Mouse (Mus musculus): Measurements from ENCODE around the gene Crim1. TPM values are rescaled to one million over a fixed set of nuclear protein-coding genes. Genes with fewer than 3 reads are reported as not detected.

The Crim1 gene
- polyA plus RNA-seq (2012; rRNA removed) = 22.9 and 29.9 TPM in 2 replicates
- 10.5 and 13.9 TPM in 2 replicates for polyA plus RNA-seq (2014; fragmentation: Nextera tagmentation; extraction: Ambion mirVana)

DNA sequence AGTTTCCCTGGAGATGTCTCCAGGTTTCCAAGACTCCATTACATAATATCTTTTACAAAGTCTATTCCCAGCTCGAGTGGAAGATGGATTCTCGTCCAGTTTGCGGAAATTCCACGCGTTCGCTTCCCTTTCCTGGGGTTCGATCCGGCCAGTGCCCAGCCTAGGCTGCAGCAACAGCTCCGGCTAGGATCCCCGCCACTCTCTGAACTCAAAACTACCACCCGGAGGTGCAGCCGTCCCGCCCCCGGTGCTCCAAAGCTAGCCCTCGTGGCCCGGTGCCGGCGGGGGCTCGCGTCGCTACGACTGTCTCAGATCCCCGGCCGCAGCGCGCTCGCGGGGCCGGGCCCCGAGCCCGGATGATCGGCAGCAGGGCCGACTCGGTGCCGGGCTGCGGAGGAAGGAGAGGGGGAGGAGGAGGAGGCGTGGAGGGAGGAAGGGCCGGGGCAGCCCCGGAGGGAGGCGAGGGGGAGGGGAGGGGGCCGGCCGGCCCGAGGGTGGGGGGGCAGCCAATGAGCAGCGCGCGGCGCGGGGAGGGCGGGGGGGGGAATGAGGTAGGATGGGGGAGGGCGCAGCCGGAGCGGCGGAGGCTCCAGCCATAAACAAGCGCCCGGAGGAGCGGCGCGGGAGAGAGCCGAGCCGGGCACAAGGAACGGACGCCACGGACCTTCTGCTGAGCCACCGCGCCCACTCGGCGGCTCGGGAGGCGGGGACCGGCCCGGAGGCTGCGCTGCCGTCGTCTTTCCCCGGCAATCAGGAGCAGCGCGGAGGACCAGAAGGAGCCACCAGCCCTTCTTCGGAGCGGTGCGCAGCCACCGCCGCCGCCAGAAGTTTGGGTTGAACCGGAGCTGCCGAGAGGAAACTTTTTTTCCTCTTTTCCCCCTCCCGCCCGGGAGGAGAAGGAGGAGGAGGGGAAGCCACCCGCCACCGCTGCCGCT lies at the start of gene Crim1:
Gene Crim1 (plus strand): TSS at position 623 of the 935 bp plus-strand sequence.
- ATAC-seq (ENCODE audit: low FRiP score, low read depth) (peak; percentile 79), DNase-seq (ENCODE audit: low spot score) (peak; percentile 77)
- TF ChIP-seq POLR2A (IDR thresholded peaks at IDR 0.05; ENCODE audit: borderline replicate concordance, extremely low read depth, insufficient read depth, insufficient read length) = peak; percentile 60; the same call in 1 of the 2 replicates
- Histone ChIP-seq H3K9ac (ENCODE audit: low read depth, low read length, severe bottlenecking) (peak within 1 kb of the TSS; percentile 84), H3K4me1 (ENCODE audit: control insufficient read depth, insufficient read depth, low read length) (peaks cover 18% of the 10 kb centered on the region), H3K9me3 (ENCODE audit: control insufficient read depth, low read length) (no peaks in the 10 kb centered on the region), H3K4me2 (replicated peaks; ENCODE audit: low read depth, low read length, severe bottlenecking) (peak within 1 kb of the TSS; percentile 96), H3K27me3 (ENCODE audit: control insufficient read depth, insufficient read depth, low read length) (no peaks in the 10 kb centered on the region), H3K36me3 (ENCODE audit: control insufficient read depth, insufficient read depth, low read length) (0 out of 2 replicates have a peak, but pooled peaks cover 3% of the 10 kb centered on the region), H3K27ac (replicated peaks; ENCODE audit: low read depth, low read length) (peak within 1 kb of the TSS; percentile 97), H3K4me3 (replicated peaks; ENCODE audit: low read length) (peak within 1 kb of the TSS; percentile 81)
- WGBS = 3% methylated on average over 52 of the region's 90 CpGs

DNA sequence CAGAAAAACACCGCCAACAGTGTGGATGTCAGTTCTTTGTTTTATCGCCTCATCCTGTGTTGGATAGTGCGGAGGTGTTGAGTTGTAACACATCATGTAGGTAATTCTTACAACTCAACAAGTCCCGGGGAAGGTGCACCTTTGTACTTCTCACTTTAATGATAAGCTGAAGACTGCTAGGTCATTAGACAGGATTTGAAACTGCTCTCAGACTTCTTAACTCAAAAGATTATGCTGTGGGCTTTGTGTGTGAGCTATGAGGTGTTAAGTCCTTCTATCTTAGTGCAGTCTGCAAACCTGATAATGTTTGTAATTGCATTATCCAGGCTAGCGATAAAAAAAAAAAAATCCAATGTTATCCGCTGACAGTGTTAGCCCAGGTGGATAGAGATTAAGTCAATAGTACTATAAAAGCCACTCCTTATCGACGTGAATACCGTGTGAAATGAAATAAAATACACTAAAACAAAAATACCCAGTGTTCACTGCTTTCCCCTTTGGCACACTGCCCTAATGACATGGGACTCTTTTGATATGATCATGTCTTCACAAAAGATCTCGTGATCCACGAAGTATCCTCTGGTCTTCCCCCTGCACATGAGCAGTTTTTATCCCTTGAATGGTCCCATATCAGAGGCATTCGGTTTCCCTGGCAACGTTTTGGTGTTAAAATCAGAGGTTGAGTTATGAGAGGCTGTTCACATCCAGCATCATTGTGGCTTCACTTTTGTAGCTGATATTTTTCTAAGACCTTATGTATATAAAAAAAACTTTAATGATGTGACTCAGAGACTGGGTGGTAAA lies 48.4 kb upstream of the Crim1 start:
- H3K27ac ChIP-seq (replicated peaks; ENCODE audit: low read depth, low read length) = no peak overlapping the region
- 87% methylated on average over 13 of the region's 13 CpGs for WGBS
- H3K4me3 ChIP-seq (replicated peaks; ENCODE audit: low read length) = no peak overlapping the region
- no peaks in the 10 kb centered on the region for H3K9me3 ChIP-seq (ENCODE audit: control insufficient read depth, low read length)
- no peaks in the 10 kb centered on the region for H3K36me3 ChIP-seq (ENCODE audit: control insufficient read depth, insufficient read depth, low read length)
- H3K4me1 ChIP-seq (ENCODE audit: control insufficient read depth, insufficient read depth, low read length) = 0 out of 2 replicates have a peak, but pooled peaks cover 3% of the 10 kb centered on the region
- ATAC-seq (ENCODE audit: low FRiP score, low read depth) (no peak), DNase-seq (ENCODE audit: low spot score) (no peak)
- no peak for TF ChIP-seq POLR2A (IDR thresholded peaks at IDR 0.05; ENCODE audit: borderline replicate concordance, extremely low read depth, insufficient read depth, insufficient read length)
- H3K27me3 ChIP-seq (ENCODE audit: control insufficient read depth, insufficient read depth, low read length) = no peaks in the 10 kb centered on the region
- no peak overlapping the region for H3K4me2 ChIP-seq (replicated peaks; ENCODE audit: low read depth, low read length, severe bottlenecking)
- H3K9ac ChIP-seq (ENCODE audit: low read depth, low read length, severe bottlenecking) = no peak overlapping the region

DNA sequence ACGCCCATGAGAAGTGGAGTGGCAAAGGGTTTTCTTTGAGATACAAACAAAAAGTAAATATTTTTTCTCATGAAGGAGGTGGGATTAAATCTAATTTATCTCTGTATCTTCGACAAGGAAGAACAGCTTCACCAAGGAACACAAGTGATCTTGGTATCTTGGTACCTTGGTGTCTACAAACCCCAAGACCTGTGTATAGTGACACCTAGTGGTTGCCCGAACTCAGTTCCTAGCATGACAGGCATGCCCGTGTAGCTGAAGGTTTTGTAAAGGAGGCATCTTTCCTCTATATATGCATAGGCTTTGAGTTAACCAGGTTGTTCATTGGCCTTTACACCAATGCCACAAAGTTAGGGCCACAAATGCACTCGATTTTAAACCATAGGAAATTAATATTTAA lies 36.8 kb upstream of the Crim1 start:
- WGBS = 30% methylated on average over 5 of the region's 5 CpGs
- Histone ChIP-seq H3K9me3 (ENCODE audit: control insufficient read depth, low read length) (no peaks in the 10 kb centered on the region), H3K4me3 (replicated peaks; ENCODE audit: low read length) (no peak overlapping the region), H3K27me3 (ENCODE audit: control insufficient read depth, insufficient read depth, low read length) (no peaks in the 10 kb centered on the region), H3K36me3 (ENCODE audit: control insufficient read depth, insufficient read depth, low read length) (no peaks in the 10 kb centered on the region), H3K4me1 (ENCODE audit: control insufficient read depth, insufficient read depth, low read length) (no peaks in the 10 kb centered on the region), H3K27ac (replicated peaks; ENCODE audit: low read depth, low read length) (no peak overlapping the region), H3K4me2 (replicated peaks; ENCODE audit: low read depth, low read length, severe bottlenecking) (no peak overlapping the region), H3K9ac (ENCODE audit: low read depth, low read length, severe bottlenecking) (no peak overlapping the region)
- no peak for ATAC-seq (ENCODE audit: low FRiP score, low read depth)
- TF ChIP-seq POLR2A (IDR thresholded peaks at IDR 0.05; ENCODE audit: borderline replicate concordance, extremely low read depth, insufficient read depth, insufficient read length) = no peak
- peak; percentile 67 for DNase-seq (ENCODE audit: low spot score)

DNA sequence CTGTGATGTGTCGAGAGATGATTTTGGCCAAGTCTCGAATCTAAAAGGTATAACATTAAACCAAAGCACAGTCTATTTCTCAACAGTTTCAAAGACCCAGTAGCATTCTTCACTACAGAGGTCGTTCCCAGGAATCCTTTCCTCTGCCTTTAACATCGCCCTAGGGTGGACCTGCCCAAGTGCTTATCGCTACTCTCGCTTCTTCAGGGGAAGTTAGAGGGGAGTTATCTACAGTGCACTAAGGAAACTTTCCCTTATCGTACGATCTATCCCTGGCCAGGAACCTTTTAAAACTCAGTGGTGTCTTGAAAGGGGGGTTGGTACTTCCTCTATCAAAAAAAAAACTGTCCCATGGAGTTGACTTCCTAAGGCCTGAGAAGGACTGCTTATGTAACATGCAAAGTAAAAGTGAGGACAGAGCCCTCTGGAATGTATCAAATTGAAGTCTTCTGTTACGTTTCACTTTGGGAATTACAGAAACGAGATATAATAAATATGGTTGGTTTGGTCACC lies 36.3 kb upstream of the Crim1 start:
- Histone ChIP-seq H3K4me1 (ENCODE audit: control insufficient read depth, insufficient read depth, low read length) (no peaks in the 10 kb centered on the region), H3K9me3 (ENCODE audit: control insufficient read depth, low read length) (no peaks in the 10 kb centered on the region), H3K9ac (ENCODE audit: low read depth, low read length, severe bottlenecking) (no peak overlapping the region), H3K27ac (replicated peaks; ENCODE audit: low read depth, low read length) (no peak overlapping the region), H3K36me3 (ENCODE audit: control insufficient read depth, insufficient read depth, low read length) (no peaks in the 10 kb centered on the region), H3K4me2 (replicated peaks; ENCODE audit: low read depth, low read length, severe bottlenecking) (no peak overlapping the region), H3K4me3 (replicated peaks; ENCODE audit: low read length) (no peak overlapping the region), H3K27me3 (ENCODE audit: control insufficient read depth, insufficient read depth, low read length) (no peaks in the 10 kb centered on the region)
- WGBS = 81% methylated on average over 10 of the region's 10 CpGs
- no peak for TF ChIP-seq POLR2A (IDR thresholded peaks at IDR 0.05; ENCODE audit: borderline replicate concordance, extremely low read depth, insufficient read depth, insufficient read length)
- no peak for DNase-seq (ENCODE audit: low spot score)
- ATAC-seq (ENCODE audit: low FRiP score, low read depth) = no peak

DNA sequence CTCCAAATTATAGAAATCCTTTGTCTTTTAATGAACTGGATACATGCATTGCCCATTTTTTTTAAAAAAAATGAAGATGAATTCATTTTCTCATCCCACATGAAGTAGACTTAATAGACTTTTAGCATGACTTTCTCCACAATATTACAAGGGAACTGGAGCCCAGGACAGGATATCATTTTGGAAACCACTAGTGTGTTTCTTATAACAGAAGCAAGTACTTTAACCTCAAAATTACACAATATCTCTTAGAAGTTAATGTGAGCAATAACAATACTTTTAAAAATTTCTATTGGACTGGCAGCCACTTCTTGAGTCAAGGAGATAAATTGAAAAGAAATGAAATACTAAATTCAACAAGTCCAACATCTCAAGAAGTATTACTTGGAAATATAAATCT lies 34.2 kb upstream of the Crim1 start:
- Histone ChIP-seq H3K9me3 (ENCODE audit: control insufficient read depth, low read length) (no peaks in the 10 kb centered on the region), H3K4me3 (replicated peaks; ENCODE audit: low read length) (no peak overlapping the region), H3K4me1 (ENCODE audit: control insufficient read depth, insufficient read depth, low read length) (no peaks in the 10 kb centered on the region), H3K27ac (replicated peaks; ENCODE audit: low read depth, low read length) (no peak overlapping the region), H3K27me3 (ENCODE audit: control insufficient read depth, insufficient read depth, low read length) (no peaks in the 10 kb centered on the region), H3K9ac (ENCODE audit: low read depth, low read length, severe bottlenecking) (no peak overlapping the region), H3K36me3 (ENCODE audit: control insufficient read depth, insufficient read depth, low read length) (no peaks in the 10 kb centered on the region), H3K4me2 (replicated peaks; ENCODE audit: low read depth, low read length, severe bottlenecking) (no peak overlapping the region)
- TF ChIP-seq POLR2A (IDR thresholded peaks at IDR 0.05; ENCODE audit: borderline replicate concordance, extremely low read depth, insufficient read depth, insufficient read length) = no peak
- no peak for DNase-seq (ENCODE audit: low spot score)
- ATAC-seq (ENCODE audit: low FRiP score, low read depth) = no peak

Measured in limb, embryonic 14.5 days (tissue).